In genomic region chr6:108213481-108214293, GRCm38 (mm10) we compare ENCODE assay signal across 8 mouse cellular contexts. TPM values are rescaled to one million over a fixed set of nuclear protein-coding genes. Genes with fewer than 3 reads are reported as not detected.
DNase-seq lines count a peak whose midpoint lies in the region; ATAC-seq and TF ChIP-seq lines count a peak whose summit lies in the region.

No protein-coding gene starts in this region.

- H3K9ac ChIP-seq in forebrain, embryonic 15.5 days (replicated peaks), result peak overlapping the region; percentile 74
- peak overlapping the region; percentile 75 for H3K9ac ChIP-seq in intestine, embryonic 16.5 days (ENCODE audit: low read depth, low read length)
- peak overlapping the region; percentile 64 for H3K9ac ChIP-seq in stomach, postnatal 0 days (ENCODE audit: low read length)

- peak overlapping the region; percentile 86 for H3K4me3 ChIP-seq in erythroblast, embryonic 14.5 days (replicated peaks)
- H3K4me3 ChIP-seq in forebrain, embryonic 15.5 days, result peak overlapping the region; percentile 86
- H3K4me3 ChIP-seq in intestine, embryonic 16.5 days (ENCODE audit: low read length), result peak overlapping the region; percentile 81
- H3K4me3 ChIP-seq in megakaryocyte, embryonic 14.5 days (replicated peaks), result peak overlapping the region; percentile 100
- H3K4me3 ChIP-seq in stomach, postnatal 0 days (ENCODE audit: low read depth, low read length), result peak overlapping the region; percentile 70

- peak; percentile 16 for DNase-seq in ZHBTc4 (ENCODE audit: low read depth, low spot score)
- DNase-seq in stomach, postnatal 0 days (ENCODE audit: low spot score), result peak; percentile 30
- no peak for DNase-seq in left cerebral cortex, adult 9 months (ENCODE audit: low spot score in 2 of 2)

- H3K4me1 ChIP-seq in erythroblast, embryonic 14.5 days (ENCODE audit: control insufficient read depth), result peaks cover 37% of the 10 kb centered on the region
- peaks cover 34% of the 10 kb centered on the region for H3K4me1 ChIP-seq in forebrain, embryonic 15.5 days
- peaks cover 8% of the 10 kb centered on the region for H3K4me1 ChIP-seq in intestine, embryonic 16.5 days (ENCODE audit: control insufficient read depth, insufficient read depth, low read length)
- H3K4me1 ChIP-seq in megakaryocyte, embryonic 14.5 days, result peaks cover 56% of the 10 kb centered on the region
- H3K4me1 ChIP-seq in stomach, postnatal 0 days (replicated peaks; ENCODE audit: control insufficient read depth, insufficient read depth), result no peaks in the 10 kb centered on the region

- no peaks in the 10 kb centered on the region for H3K9me3 ChIP-seq in erythroblast, embryonic 14.5 days (ENCODE audit: control insufficient read depth, low read length)
- no peaks in the 10 kb centered on the region for H3K9me3 ChIP-seq in forebrain, embryonic 15.5 days
- no peaks in the 10 kb centered on the region for H3K9me3 ChIP-seq in intestine, embryonic 16.5 days (ENCODE audit: control insufficient read depth, low read length)
- no peaks in the 10 kb centered on the region for H3K9me3 ChIP-seq in megakaryocyte, embryonic 14.5 days
- H3K9me3 ChIP-seq in stomach, postnatal 0 days (ENCODE audit: control insufficient read depth, low read length), result no peaks in the 10 kb centered on the region

- no peak for TF ChIP-seq EP300 in stomach, postnatal 0 days (optimal IDR thresholded peaks at IDR 0.05)

- peak overlapping the region; percentile 96 for H3K4me2 ChIP-seq in forebrain, embryonic 15.5 days (replicated peaks)
- peak overlapping the region; percentile 83 for H3K4me2 ChIP-seq in intestine, embryonic 16.5 days (ENCODE audit: low read depth, low read length)
- H3K4me2 ChIP-seq in stomach, postnatal 0 days (replicated peaks; ENCODE audit: low read depth), result peak overlapping the region; percentile 82

- H3K27ac ChIP-seq in forebrain, embryonic 15.5 days (replicated peaks), result 0 out of 2 replicates have a peak overlapping the region, but pooled peaks have one; percentile 50
- no peak overlapping the region; the same call in 1 of the 2 replicates for H3K27ac ChIP-seq in intestine, embryonic 16.5 days (ENCODE audit: low read length)
- peak overlapping the region; percentile 72 for H3K27ac ChIP-seq in stomach, postnatal 0 days (replicated peaks)

- ATAC-seq in erythroblast, adult 5-6 weeks (replicated peaks; ENCODE audit: low FRiP score, poor library complexity, severe bottlenecking), result no peak
- no peak for ATAC-seq in forebrain, embryonic 15.5 days (replicated peaks)
- ATAC-seq in intestine, embryonic 16.5 days, result peak; percentile 5; the same call in 1 of the 2 replicates
- ATAC-seq in stomach, postnatal 0 days (ENCODE audit: low FRiP score, low TSS enrichment), result no peak

- WGBS in forebrain, embryonic 15.5 days, result under 1% methylated on average over 29 of the region's 29 CpGs
- 2% methylated on average over 29 of the region's 29 CpGs for WGBS in intestine, embryonic 16.5 days
- WGBS in stomach, postnatal 0 days, result 2% methylated on average over 28 of the region's 29 CpGs

- no peaks in the 10 kb centered on the region for H3K36me3 ChIP-seq in erythroblast, embryonic 14.5 days (ENCODE audit: control insufficient read depth)
- H3K36me3 ChIP-seq in forebrain, embryonic 15.5 days, result no peaks in the 10 kb centered on the region
- H3K36me3 ChIP-seq in intestine, embryonic 16.5 days (ENCODE audit: control insufficient read depth, insufficient read depth, low read length), result no peaks in the 10 kb centered on the region
- H3K36me3 ChIP-seq in megakaryocyte, embryonic 14.5 days (replicated peaks; ENCODE audit: low read length), result peaks cover 27% of the 10 kb centered on the region
- no peaks in the 10 kb centered on the region for H3K36me3 ChIP-seq in stomach, postnatal 0 days (ENCODE audit: control insufficient read depth, insufficient read depth, low read length)

- no peak for TF ChIP-seq CTCF in stomach, postnatal 0 days (IDR thresholded peaks at IDR 0.05; ENCODE audit: low read depth)

- H3K27me3 ChIP-seq in erythroblast, embryonic 14.5 days (ENCODE audit: control insufficient read depth), result no peaks in the 10 kb centered on the region
- no peaks in the 10 kb centered on the region for H3K27me3 ChIP-seq in forebrain, embryonic 15.5 days
- H3K27me3 ChIP-seq in intestine, embryonic 16.5 days (replicated peaks; ENCODE audit: control insufficient read depth, insufficient read depth, low read length), result no peaks in the 10 kb centered on the region
- no peaks in the 10 kb centered on the region for H3K27me3 ChIP-seq in megakaryocyte, embryonic 14.5 days (replicated peaks)
- no peaks in the 10 kb centered on the region for H3K27me3 ChIP-seq in stomach, postnatal 0 days (ENCODE audit: control insufficient read depth, insufficient read depth, low read length)

RNA-seq across cellular contexts. Expression of gene Itpr1, which starts 0.8 kb away (rescaled TPM):
- 0.03 and 0.07 TPM in 2 replicates for polyA plus RNA-seq in erythroblast, embryonic 14.5 days (2012)
- total RNA-seq in erythroblast, adult 5-6 weeks (2015; ENCODE audit: low replicate concordance), result 14.0 and 15.0 TPM in 2 replicates
- total RNA-seq in erythroblast, adult 5-6 weeks (2017; ENCODE audit: low replicate concordance), result 10.1 and 19.4 TPM in 2 replicates
- 11.0 and 12.6 TPM in 2 replicates for polyA plus RNA-seq in forebrain, embryonic 15.5 days (2015; fragmentation: Nextera tagmentation; extraction: Ambion mirVana)
- polyA plus RNA-seq in intestine, embryonic 16.5 days (2015; fragmentation: Nextera tagmentation; extraction: Ambion mirVana), result 5.9 and 6.2 TPM in 2 replicates
- 7.9 and 8.3 TPM in 2 replicates for polyA plus RNA-seq in megakaryocyte, embryonic 14.5 days (2012; ENCODE audit: insufficient read depth, low replicate concordance)
- 3.9 and 4.0 TPM in 2 replicates for polyA plus RNA-seq in stomach, postnatal 0 days (2015; fragmentation: Nextera tagmentation; extraction: Ambion mirVana)

RNA-seq across cellular contexts. Expression of gene Sumf1, which starts 28.3 kb away (rescaled TPM):
- polyA plus RNA-seq in erythroblast, embryonic 14.5 days (2012), result 1.2 and 1.5 TPM in 2 replicates
- 5.2 and 8.6 TPM in 2 replicates for total RNA-seq in erythroblast, adult 5-6 weeks (2015; ENCODE audit: low replicate concordance)
- total RNA-seq in erythroblast, adult 5-6 weeks (2017; ENCODE audit: low replicate concordance), result 5.3 TPM in 2 replicates
- 12.3 and 13.0 TPM in 2 replicates for polyA plus RNA-seq in forebrain, embryonic 15.5 days (2015; fragmentation: Nextera tagmentation; extraction: Ambion mirVana)
- polyA plus RNA-seq in intestine, embryonic 16.5 days (2015; fragmentation: Nextera tagmentation; extraction: Ambion mirVana), result 21.3 and 22.1 TPM in 2 replicates
- 3.8 and 16.6 TPM in 2 replicates for polyA plus RNA-seq in megakaryocyte, embryonic 14.5 days (2012; ENCODE audit: insufficient read depth, low replicate concordance)
- polyA plus RNA-seq in stomach, postnatal 0 days (2015; fragmentation: Nextera tagmentation; extraction: Ambion mirVana), result 20.0 and 20.5 TPM in 2 replicates

Comparison
In these comparisons a context has a peak if more than half of its experiments do, and no peak if none do; other contexts are left out.
1. DNase-seq: peak in ZHBTc4 (single experiment) and stomach, postnatal 0 days (single experiment); none in left cerebral cortex, adult 9 months (0 of 2).
2. Peak in every context shown above with its lines, with median percentiles within 50 percentile points of each other: H3K4me3 ChIP-seq, H3K4me2 ChIP-seq and H3K9ac ChIP-seq.